Mouse (Mus musculus): Measurements from ENCODE around the gene Fbn1. TPM values are rescaled to one million over a fixed set of nuclear protein-coding genes. Genes with fewer than 3 reads are reported as not detected.

Fbn1 gene
- polyA plus RNA-seq, 1 experiment from 2014 or later = 8.2 TPM

GRCm38 (mm10) chr2:125476231-125476630 lies 31.6 kb downstream of the Fbn1 start:
- no peaks in the 10 kb centered on the region for H3K4me1 ChIP-seq (ENCODE audit: control insufficient read depth, insufficient read depth, low read length)
- H3K4me2 ChIP-seq (ENCODE audit: low read depth) = no peak overlapping the region
- WGBS = 81% methylated on average over 3 of the region's 3 CpGs
- H3K27ac ChIP-seq (ENCODE audit: low read depth, low read length) = no peak overlapping the region
- H3K4me3 ChIP-seq (ENCODE audit: low read depth, low read length) = no peak overlapping the region
- H3K9me3 ChIP-seq (ENCODE audit: control insufficient read depth, low read length) = no peaks in the 10 kb centered on the region
- DNase-seq (ENCODE audit: low spot score) (no peak), ATAC-seq (ENCODE audit: insufficient read depth, low FRiP score, low TSS enrichment) (no peak)
- no peaks in the 10 kb centered on the region for H3K27me3 ChIP-seq (ENCODE audit: control insufficient read depth, insufficient read depth, low read length)
- H3K9ac ChIP-seq (ENCODE audit: low read length) = no peak overlapping the region
- no peaks in the 10 kb centered on the region for H3K36me3 ChIP-seq (ENCODE audit: control insufficient read depth, insufficient read depth, low read length)

DNA sequence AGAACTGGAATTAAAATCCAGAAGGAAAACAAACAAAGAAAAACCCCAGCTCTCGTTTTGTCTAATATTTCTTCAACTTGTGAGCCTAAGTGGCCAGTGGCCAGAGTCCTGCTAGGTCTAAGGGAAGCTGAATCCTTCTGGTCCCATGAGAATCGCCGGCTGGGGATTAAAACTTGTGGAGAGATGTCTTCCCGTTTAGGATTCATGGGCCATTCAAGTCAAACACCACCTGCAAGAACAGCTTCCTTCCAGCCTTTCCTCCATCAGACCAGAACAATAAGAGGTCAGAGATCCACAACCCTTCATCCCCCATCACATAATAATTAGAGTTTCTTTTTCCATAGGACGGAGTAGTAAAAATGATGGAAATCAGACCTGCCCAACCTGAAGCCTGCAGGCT lies 33.1 kb downstream of the Fbn1 start:
- Histone ChIP-seq H3K9me3 (ENCODE audit: control insufficient read depth, low read length) (no peaks in the 10 kb centered on the region), H3K4me3 (ENCODE audit: low read depth, low read length) (no peak overlapping the region), H3K4me1 (ENCODE audit: control insufficient read depth, insufficient read depth, low read length) (no peaks in the 10 kb centered on the region), H3K9ac (ENCODE audit: low read length) (no peak overlapping the region), H3K4me2 (ENCODE audit: low read depth) (no peak overlapping the region), H3K27me3 (ENCODE audit: control insufficient read depth, insufficient read depth, low read length) (no peaks in the 10 kb centered on the region), H3K27ac (ENCODE audit: low read depth, low read length) (no peak overlapping the region), H3K36me3 (ENCODE audit: control insufficient read depth, insufficient read depth, low read length) (no peaks in the 10 kb centered on the region)
- DNase-seq (ENCODE audit: low spot score) (no peak), ATAC-seq (ENCODE audit: insufficient read depth, low FRiP score, low TSS enrichment) (no peak)
- WGBS = 86% methylated on average over 5 of the region's 5 CpGs

- Histone ChIP-seq H3K36me3 (ENCODE audit: control insufficient read depth, insufficient read depth, low read length) (no peaks in the 10 kb centered on the region), H3K27ac (ENCODE audit: low read depth, low read length) (no peak overlapping the region), H3K4me1 (ENCODE audit: control insufficient read depth, insufficient read depth, low read length) (no peaks in the 10 kb centered on the region), H3K4me3 (ENCODE audit: low read depth, low read length) (no peak overlapping the region), H3K9me3 (ENCODE audit: control insufficient read depth, low read length) (no peaks in the 10 kb centered on the region), H3K9ac (ENCODE audit: low read length) (no peak overlapping the region), H3K27me3 (ENCODE audit: control insufficient read depth, insufficient read depth, low read length) (no peaks in the 10 kb centered on the region), H3K4me2 (ENCODE audit: low read depth) (no peak overlapping the region)
- DNase-seq (ENCODE audit: low spot score) = no peak
- no peak for ATAC-seq (ENCODE audit: insufficient read depth, low FRiP score, low TSS enrichment)
- WGBS = 81% methylated on average over 2 of the region's 2 CpGs
Observed at GRCm38 (mm10) chr2:125473228-125473627, 34.6 kb downstream of the Fbn1 start.

DNA sequence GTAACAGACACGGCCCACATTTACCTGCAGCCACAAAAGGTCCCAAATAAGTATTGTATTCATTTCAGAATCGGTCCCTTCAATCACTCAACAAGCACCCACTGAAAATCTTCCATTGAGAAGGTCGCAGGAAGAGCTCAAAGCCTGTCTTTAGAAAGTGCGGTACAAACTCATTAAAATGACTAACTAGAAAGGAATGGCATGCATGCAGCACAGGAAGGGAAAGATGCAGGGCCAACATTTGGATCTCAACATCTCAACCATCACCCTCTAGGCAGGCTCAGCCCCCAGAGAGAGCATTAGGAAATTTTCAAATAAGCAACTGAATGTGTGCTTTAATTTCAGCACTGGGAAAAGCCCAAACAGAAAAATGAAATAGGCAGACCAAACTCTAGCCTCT lies 36.1 kb downstream of the Fbn1 start:
- H3K36me3 ChIP-seq (ENCODE audit: control insufficient read depth, insufficient read depth, low read length) = no peaks in the 10 kb centered on the region
- H3K27ac ChIP-seq (ENCODE audit: low read depth, low read length) = no peak overlapping the region
- no peaks in the 10 kb centered on the region for H3K9me3 ChIP-seq (ENCODE audit: control insufficient read depth, low read length)
- no peaks in the 10 kb centered on the region for H3K27me3 ChIP-seq (ENCODE audit: control insufficient read depth, insufficient read depth, low read length)
- H3K4me2 ChIP-seq (ENCODE audit: low read depth) = no peak overlapping the region
- H3K4me1 ChIP-seq (ENCODE audit: control insufficient read depth, insufficient read depth, low read length) = no peaks in the 10 kb centered on the region
- H3K9ac ChIP-seq (ENCODE audit: low read length) = no peak overlapping the region
- H3K4me3 ChIP-seq (ENCODE audit: low read depth, low read length) = no peak overlapping the region
- no peak for DNase-seq (ENCODE audit: low spot score)
- WGBS = 92% methylated on average over 4 of the region's 4 CpGs
- no peak for ATAC-seq (ENCODE audit: insufficient read depth, low FRiP score, low TSS enrichment)

DNA sequence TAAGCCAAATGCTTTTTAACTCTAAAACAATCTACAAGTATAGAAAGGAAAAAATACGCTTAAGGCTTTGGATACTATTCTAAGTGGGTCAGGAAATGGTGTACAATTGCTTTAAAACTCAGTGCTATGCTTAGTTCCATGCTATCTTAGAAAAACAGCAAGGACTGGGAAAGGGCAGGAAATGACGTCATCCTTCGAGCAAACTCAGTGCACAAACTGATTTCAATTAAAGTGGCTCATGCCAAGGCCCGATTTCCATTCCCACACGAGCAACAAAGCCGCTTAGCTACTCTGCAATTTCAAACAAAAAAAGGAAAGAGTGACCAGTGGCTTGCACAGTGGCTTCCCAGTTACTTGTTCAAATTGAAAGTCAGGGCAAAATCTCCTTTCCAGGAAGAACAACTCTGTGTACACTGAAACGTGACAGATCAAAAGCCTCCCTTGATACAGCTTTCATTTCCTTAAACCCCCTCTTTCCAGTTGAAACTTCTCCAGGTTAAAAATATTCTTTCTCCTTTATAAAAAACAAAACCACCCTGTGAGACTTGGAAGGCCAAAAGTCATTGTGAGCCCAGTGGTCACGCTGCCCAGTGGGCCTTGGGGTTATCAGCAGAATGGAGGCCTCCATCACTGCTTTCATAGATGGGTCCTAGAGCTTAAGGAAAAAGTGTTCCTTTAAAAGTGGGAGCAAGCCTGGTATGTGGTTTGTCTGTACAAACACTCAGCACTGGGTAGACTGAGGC lies 37.1 kb downstream of the Fbn1 start:
- Histone ChIP-seq H3K4me1 (ENCODE audit: control insufficient read depth, insufficient read depth, low read length) (no peaks in the 10 kb centered on the region), H3K4me3 (ENCODE audit: low read depth, low read length) (no peak overlapping the region), H3K27me3 (ENCODE audit: control insufficient read depth, insufficient read depth, low read length) (no peaks in the 10 kb centered on the region), H3K9me3 (ENCODE audit: control insufficient read depth, low read length) (no peaks in the 10 kb centered on the region), H3K36me3 (ENCODE audit: control insufficient read depth, insufficient read depth, low read length) (no peaks in the 10 kb centered on the region), H3K27ac (ENCODE audit: low read depth, low read length) (no peak overlapping the region), H3K9ac (ENCODE audit: low read length) (no peak overlapping the region), H3K4me2 (ENCODE audit: low read depth) (no peak overlapping the region)
- DNase-seq (ENCODE audit: low spot score) (no peak), ATAC-seq (ENCODE audit: insufficient read depth, low FRiP score, low TSS enrichment) (no peak)
- 78% methylated on average over 8 of the region's 8 CpGs for WGBS

- Histone ChIP-seq H3K4me3 (ENCODE audit: low read depth, low read length) (no peak overlapping the region), H3K27ac (ENCODE audit: low read depth, low read length) (no peak overlapping the region), H3K9ac (ENCODE audit: low read length) (no peak overlapping the region), H3K4me2 (ENCODE audit: low read depth) (no peak overlapping the region), H3K36me3 (ENCODE audit: control insufficient read depth, insufficient read depth, low read length) (no peaks in the 10 kb centered on the region), H3K27me3 (ENCODE audit: control insufficient read depth, insufficient read depth, low read length) (no peaks in the 10 kb centered on the region), H3K4me1 (ENCODE audit: control insufficient read depth, insufficient read depth, low read length) (no peaks in the 10 kb centered on the region), H3K9me3 (ENCODE audit: control insufficient read depth, low read length) (no peaks in the 10 kb centered on the region)
- WGBS = 86% methylated on average over 6 of the region's 6 CpGs
- DNase-seq (ENCODE audit: low spot score) (no peak), ATAC-seq (ENCODE audit: insufficient read depth, low FRiP score, low TSS enrichment) (no peak)
Observed at GRCm38 (mm10) chr2:125464036-125464435, 43.8 kb downstream of the Fbn1 start.

DNA sequence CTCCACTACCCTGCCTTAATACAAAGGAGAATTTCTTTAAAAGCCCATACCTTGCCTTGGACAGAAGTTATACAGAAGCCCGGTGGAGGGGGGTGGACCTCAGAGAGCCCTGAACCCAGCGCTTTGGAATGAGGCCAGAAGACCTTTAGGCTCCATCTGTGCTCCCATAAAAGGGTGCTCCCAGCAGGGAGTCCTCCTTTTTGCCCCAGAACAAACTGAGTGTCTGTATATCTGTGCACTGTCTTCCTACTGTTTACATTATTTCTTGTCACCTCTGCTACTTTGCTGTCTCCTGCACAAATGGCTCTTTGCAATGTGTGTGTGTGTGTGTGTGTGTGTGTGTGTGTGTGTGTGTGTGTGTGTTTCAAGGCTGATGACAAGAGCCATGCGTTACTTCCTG lies 48.7 kb downstream of the Fbn1 start:
- 91% methylated on average over 3 of the region's 3 CpGs for WGBS
- no peak for DNase-seq (ENCODE audit: low spot score)
- Histone ChIP-seq H3K27ac (ENCODE audit: low read depth, low read length) (no peak overlapping the region), H3K4me1 (ENCODE audit: control insufficient read depth, insufficient read depth, low read length) (no peaks in the 10 kb centered on the region), H3K36me3 (ENCODE audit: control insufficient read depth, insufficient read depth, low read length) (no peaks in the 10 kb centered on the region), H3K4me2 (ENCODE audit: low read depth) (no peak overlapping the region), H3K4me3 (ENCODE audit: low read depth, low read length) (no peak overlapping the region), H3K9ac (ENCODE audit: low read length) (no peak overlapping the region), H3K9me3 (ENCODE audit: control insufficient read depth, low read length) (no peaks in the 10 kb centered on the region), H3K27me3 (ENCODE audit: control insufficient read depth, insufficient read depth, low read length) (no peaks in the 10 kb centered on the region)
- ATAC-seq (ENCODE audit: insufficient read depth, low FRiP score, low TSS enrichment) = no peak

DNA sequence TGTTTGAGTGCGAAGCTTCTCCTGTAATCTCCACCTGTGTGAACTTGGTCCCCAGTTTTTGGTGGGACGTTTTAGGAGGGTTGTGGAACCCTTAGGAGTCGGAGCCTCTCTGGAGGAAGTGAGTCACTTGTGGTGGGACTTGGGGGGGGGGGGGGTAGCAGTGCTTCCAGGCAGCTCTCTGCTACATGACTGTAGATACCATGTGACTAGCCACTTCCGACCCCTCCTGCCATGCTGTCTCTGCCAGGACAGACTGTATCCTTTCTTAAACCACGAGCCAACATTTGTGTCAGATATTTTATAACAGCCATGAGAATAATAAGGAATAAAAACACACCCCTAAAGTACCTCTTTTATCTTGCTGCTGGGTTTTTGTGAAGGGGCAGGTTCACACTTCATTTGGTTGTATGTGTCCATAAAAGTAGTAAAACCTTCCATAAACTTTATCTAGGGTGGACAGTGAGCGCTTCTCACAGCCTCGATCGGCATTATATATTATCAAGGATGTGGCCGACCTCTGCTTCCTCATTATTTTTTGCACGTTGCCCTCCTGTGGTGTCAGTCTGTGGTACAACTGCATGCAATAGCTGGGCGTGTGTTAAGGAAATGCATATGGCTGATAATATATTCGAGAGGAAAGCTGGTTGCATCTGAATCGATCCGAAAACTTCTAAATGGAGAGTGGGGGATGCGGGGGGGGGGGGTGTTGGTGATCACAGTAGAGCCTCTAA lies 51.6 kb downstream of the Fbn1 start:
- 84% methylated on average over 15 of the region's 15 CpGs for WGBS
- Histone ChIP-seq H3K27me3 (ENCODE audit: control insufficient read depth, insufficient read depth, low read length) (no peaks in the 10 kb centered on the region), H3K4me2 (ENCODE audit: low read depth) (no peak overlapping the region), H3K4me3 (ENCODE audit: low read depth, low read length) (no peak overlapping the region), H3K27ac (ENCODE audit: low read depth, low read length) (no peak overlapping the region), H3K36me3 (ENCODE audit: control insufficient read depth, insufficient read depth, low read length) (no peaks in the 10 kb centered on the region), H3K9me3 (ENCODE audit: control insufficient read depth, low read length) (no peaks in the 10 kb centered on the region), H3K9ac (ENCODE audit: low read length) (no peak overlapping the region), H3K4me1 (ENCODE audit: control insufficient read depth, insufficient read depth, low read length) (no peaks in the 10 kb centered on the region)
- ATAC-seq (ENCODE audit: insufficient read depth, low FRiP score, low TSS enrichment) = no peak
- no peak for DNase-seq (ENCODE audit: low spot score)

DNA sequence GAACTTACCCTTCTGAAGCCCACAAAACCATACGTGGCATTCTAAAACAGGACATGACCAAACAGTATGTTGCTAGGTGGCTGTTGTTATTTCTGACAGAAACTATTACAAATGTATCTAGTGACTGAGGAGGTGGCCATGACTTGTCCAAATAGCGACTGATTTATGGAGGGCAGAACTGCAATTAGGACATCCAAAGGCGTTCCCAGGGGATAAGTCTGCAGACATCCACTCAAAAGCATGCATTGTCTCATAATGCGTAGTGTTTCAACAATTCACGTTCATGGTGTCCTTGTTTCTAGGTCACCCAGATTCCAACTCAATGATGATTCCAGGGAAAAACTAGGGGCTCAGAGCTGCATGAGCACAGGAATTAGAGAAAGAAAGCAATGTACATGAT lies 53.0 kb downstream of the Fbn1 start:
- Histone ChIP-seq H3K27ac (ENCODE audit: low read depth, low read length) (no peak overlapping the region), H3K9ac (ENCODE audit: low read length) (no peak overlapping the region), H3K4me2 (ENCODE audit: low read depth) (no peak overlapping the region), H3K9me3 (ENCODE audit: control insufficient read depth, low read length) (no peaks in the 10 kb centered on the region), H3K27me3 (ENCODE audit: control insufficient read depth, insufficient read depth, low read length) (no peaks in the 10 kb centered on the region), H3K36me3 (ENCODE audit: control insufficient read depth, insufficient read depth, low read length) (no peaks in the 10 kb centered on the region), H3K4me3 (ENCODE audit: low read depth, low read length) (no peak overlapping the region), H3K4me1 (ENCODE audit: control insufficient read depth, insufficient read depth, low read length) (no peaks in the 10 kb centered on the region)
- ATAC-seq (ENCODE audit: insufficient read depth, low FRiP score, low TSS enrichment) (no peak), DNase-seq (ENCODE audit: low spot score) (no peak)
- WGBS = 74% methylated on average over 5 of the region's 5 CpGs
